Mouse (Mus musculus) liver, embryonic 13.5 days (tissue): Measurements from ENCODE around the gene Sf1. TPM values are rescaled to one million over a fixed set of nuclear protein-coding genes. Genes with fewer than 3 reads are reported as not detected.

Source experiments
- ATAC-seq: fragments of 200-750 bp; cut with Nextera tagmentation; 2 replicates; pipeline ENCODE4 v1.8.0; 2017; ENCODE audit warnings: low read depth, mild to moderate bottlenecking, moderate number of reproducible peaks, moderate library complexity
- DNase-seq: peaks from one replicate; pipeline ENCODE4 v3.0.0; 2022
- H3K27ac ChIP-seq: fragments of 300-500 bp; sonication (generic); 2 replicates; pipeline ENCODE4 v1.5.1; 2015; ENCODE audit warnings: moderate library complexity, mild to moderate bottlenecking, inconsistent platforms
- H3K27me3 ChIP-seq: fragments of 300-500 bp; sonication (generic); 2 replicates; pipeline ENCODE4 v1.6.1; 2015; ENCODE audit warnings: mild to moderate bottlenecking, inconsistent platforms
- H3K36me3 ChIP-seq: fragments of 300-500 bp; sonication (generic); 2 replicates; pipeline ENCODE4 v1.6.1; 2015; ENCODE audit warnings: mild to moderate bottlenecking, inconsistent platforms
- H3K4me1 ChIP-seq: fragments of 300-500 bp; sonication (generic); replicated peaks from 2 replicates; pipeline ENCODE4 v1.6.1; 2015; ENCODE audit warnings: inconsistent platforms
- H3K4me2 ChIP-seq: fragments of 300-500 bp; sonication (generic); 2 replicates; pipeline ENCODE4 v1.6.1; 2015; ENCODE audit warnings: inconsistent platforms, mild to moderate bottlenecking, moderate library complexity
- H3K4me3 ChIP-seq: fragments of 300-500 bp; sonication (generic); replicated peaks from 2 replicates; pipeline ENCODE4 v1.5.1; 2015; ENCODE audit warnings: mild to moderate bottlenecking, inconsistent platforms
- H3K9ac ChIP-seq: fragments of 300-500 bp; sonication (generic); 2 replicates; pipeline ENCODE4 v1.6.1; 2015; ENCODE audit warnings: mild to moderate bottlenecking, inconsistent platforms
- H3K9me3 ChIP-seq: fragments of 300-500 bp; sonication (generic); replicated peaks from 2 replicates; pipeline ENCODE4 v1.6.1; 2016; ENCODE audit warnings: inconsistent platforms
- WGBS: fragments of 180-500 bp; shearing (Covaris S2); methylation state at CpG from one replicate; pipeline ENCODE4 v1.1.7; 2015; ENCODE audit not compliant: insufficient replicate concordance; 5-methylcytosine and 5-hydroxymethylcytosine counted together
- polyA plus RNA-seq: library from polyadenylated mRNA; unstranded; fragments of >200 nt; fragmentation: Nextera tagmentation; extraction: Ambion mirVana; gene quantifications from 2 replicates; pipeline ENCODE4 v1.2.1, GENCODE M21; 2015

Sf1 gene
- polyA plus RNA-seq, 1 experiment from 2014 or later, result 68.4 TPM

DNA sequence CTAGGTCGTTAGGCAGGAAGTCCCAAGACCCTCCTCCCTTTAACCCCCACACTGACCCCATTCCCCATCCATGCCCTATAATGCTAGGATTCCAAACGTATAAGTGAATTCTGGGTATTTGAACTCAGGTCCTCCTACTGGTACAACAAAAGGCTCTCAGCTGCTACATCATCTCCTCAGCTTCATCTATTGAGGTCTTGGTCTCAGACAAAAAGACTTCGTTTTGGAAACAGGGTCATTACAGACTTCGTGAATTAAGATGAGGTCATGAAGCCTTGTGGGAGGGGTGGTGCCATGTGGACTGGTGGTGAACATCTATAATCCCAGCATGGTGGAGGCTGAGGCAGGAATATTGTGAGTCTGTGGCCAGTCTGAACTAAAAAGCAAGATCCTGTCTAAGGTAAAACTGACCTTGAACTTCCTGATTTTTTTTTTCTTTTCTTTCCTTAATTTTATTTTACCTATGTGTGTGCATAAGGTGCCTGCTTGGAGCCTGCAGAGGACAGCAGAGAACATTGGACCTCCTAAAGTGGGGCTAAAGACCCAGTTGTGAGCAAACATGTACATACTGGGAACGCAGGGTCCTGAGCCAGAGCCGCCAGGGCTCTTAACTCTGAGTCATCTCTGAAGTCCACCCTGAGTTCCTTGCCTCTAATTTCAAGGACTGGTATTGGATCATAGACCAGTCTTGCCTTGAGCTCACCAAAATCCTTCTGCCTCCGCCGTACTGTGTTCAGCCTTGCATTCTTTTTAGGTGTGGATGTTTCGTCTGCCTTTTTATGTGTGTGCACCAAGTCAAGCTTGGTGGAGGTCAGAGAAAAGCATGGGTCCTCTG is 29.5 kb upstream of the Sf1 start:
- WGBS, result 62% methylated on average over 9 of the region's 9 CpGs
- Histone ChIP-seq H3K4me3 (peak overlapping the region; percentile 83), H3K4me1 (peaks cover 53% of the 10 kb centered on the region), H3K9me3 (no peaks in the 10 kb centered on the region), H3K9ac (peak overlapping the region; percentile 92), H3K27me3 (no peaks in the 10 kb centered on the region), H3K4me2 (peak overlapping the region; percentile 98), H3K27ac (peak overlapping the region; percentile 79), H3K36me3 (peaks cover 24% of the 10 kb centered on the region)
- ATAC-seq, result peak; percentile 3; the same call in 1 of the 2 replicates
- DNase-seq, result no peak

- peak; percentile 88 for ATAC-seq
Observed at GRCm38 (mm10) chr19:6334673-6335457, 28.6 kb upstream of the Sf1 start, which contains the start of gene Men1. Gene Men1, plus strand, starts transcription at chr19:6334979.

DNA sequence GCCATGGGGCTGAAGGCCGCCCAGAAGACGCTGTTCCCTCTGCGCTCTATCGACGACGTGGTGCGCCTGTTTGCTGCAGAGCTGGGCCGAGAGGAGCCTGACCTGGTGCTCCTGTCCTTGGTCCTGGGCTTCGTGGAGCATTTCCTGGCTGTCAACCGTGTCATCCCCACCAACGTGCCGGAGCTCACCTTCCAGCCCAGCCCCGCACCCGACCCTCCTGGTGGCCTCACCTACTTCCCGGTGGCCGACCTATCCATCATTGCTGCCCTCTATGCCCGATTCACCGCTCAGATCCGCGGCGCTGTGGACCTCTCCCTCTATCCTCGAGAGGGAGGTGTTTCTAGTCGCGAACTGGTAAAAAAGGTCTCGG is 28.0 kb upstream of the Sf1 start:
- ATAC-seq, result 0 out of 2 replicates have a peak, but pooled peaks have one; percentile 1
- Histone ChIP-seq H3K4me2 (peak overlapping the region; percentile 98), H3K27me3 (no peaks in the 10 kb centered on the region), H3K36me3 (peaks cover 35% of the 10 kb centered on the region), H3K27ac (peak overlapping the region; percentile 79), H3K4me1 (peaks cover 68% of the 10 kb centered on the region), H3K9ac (peak overlapping the region; percentile 92), H3K4me3 (peak overlapping the region; percentile 83), H3K9me3 (no peaks in the 10 kb centered on the region)
- DNase-seq, result no peak
- under 1% methylated on average over 25 of the region's 25 CpGs for WGBS

More at GRCm38 (mm10) chr19:6334673-6335457, 28.6 kb upstream of the Sf1 start, which contains the start of gene Men1:
- DNase-seq, result peak; percentile 88
- Histone ChIP-seq H3K27ac (peak within 1 kb of the TSS; percentile 79), H3K9me3 (no peaks in the 10 kb centered on the region), H3K9ac (peak within 1 kb of the TSS; percentile 92), H3K4me2 (peak within 1 kb of the TSS; percentile 98), H3K4me3 (peak within 1 kb of the TSS; percentile 83), H3K36me3 (peaks cover 33% of the 10 kb centered on the region), H3K4me1 (peaks cover 62% of the 10 kb centered on the region), H3K27me3 (no peaks in the 10 kb centered on the region)
- under 1% methylated on average over 43 of the region's 43 CpGs for WGBS

- H3K27ac ChIP-seq, result 0 out of 2 replicates have a peak overlapping the region, but pooled peaks have one; percentile 0
- H3K4me2 ChIP-seq, result peak overlapping the region; percentile 98
- ATAC-seq (no peak), DNase-seq (no peak)
- no peaks in the 10 kb centered on the region for H3K27me3 ChIP-seq
- 0 out of 2 replicates have a peak overlapping the region, but pooled peaks have one; percentile 83 for H3K4me3 ChIP-seq
- 0 out of 2 replicates have a peak overlapping the region, but pooled peaks have one; percentile 92 for H3K9ac ChIP-seq
- H3K36me3 ChIP-seq, result peaks cover 35% of the 10 kb centered on the region
- peaks cover 69% of the 10 kb centered on the region for H3K4me1 ChIP-seq
- WGBS, result 87% methylated on average over 10 of the region's 10 CpGs
- H3K9me3 ChIP-seq, result no peaks in the 10 kb centered on the region
Observed at GRCm38 (mm10) chr19:6336920-6337319, 26.6 kb upstream of the Sf1 start.

GRCm38 (mm10) chr19:6338171-6338570 is 25.3 kb upstream of the Sf1 start:
- H3K27me3 ChIP-seq, result no peaks in the 10 kb centered on the region
- H3K4me3 ChIP-seq, result no peak overlapping the region
- H3K27ac ChIP-seq, result no peak overlapping the region
- H3K36me3 ChIP-seq, result peaks cover 41% of the 10 kb centered on the region
- no peak for ATAC-seq
- WGBS, result 89% methylated on average over 7 of the region's 7 CpGs
- no peak overlapping the region for H3K4me2 ChIP-seq
- peaks cover 79% of the 10 kb centered on the region for H3K4me1 ChIP-seq
- no peak overlapping the region for H3K9ac ChIP-seq
- DNase-seq, result no peak
- H3K9me3 ChIP-seq, result no peaks in the 10 kb centered on the region

GRCm38 (mm10) chr19:6338716-6339115 is 24.8 kb upstream of the Sf1 start:
- WGBS, result 90% methylated on average over 11 of the region's 11 CpGs

DNA sequence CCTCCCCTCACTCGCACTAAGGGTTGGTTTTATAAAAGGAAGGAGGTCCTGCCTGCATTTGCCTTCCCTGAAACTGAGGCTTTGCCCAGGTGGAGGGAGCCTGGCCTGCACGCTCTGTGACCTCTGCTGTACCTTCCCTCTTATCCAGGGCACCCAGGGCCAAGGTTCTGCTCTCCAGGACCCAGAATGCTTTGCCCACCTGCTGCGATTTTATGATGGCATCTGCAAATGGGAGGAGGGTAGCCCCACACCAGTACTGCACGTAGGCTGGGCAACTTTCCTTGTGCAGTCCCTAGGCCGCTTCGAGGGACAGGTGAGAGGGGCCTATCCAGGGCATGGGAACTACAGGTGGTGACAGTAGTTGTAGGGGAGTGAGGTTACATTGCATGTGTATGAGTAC is 24.3 kb upstream of the Sf1 start:
- H3K36me3 ChIP-seq, result peaks cover 46% of the 10 kb centered on the region
- ATAC-seq, result no peak
- DNase-seq, result no peak
- H3K9ac ChIP-seq, result 0 out of 2 replicates have a peak overlapping the region, but pooled peaks have one; percentile 28
- no peaks in the 10 kb centered on the region for H3K9me3 ChIP-seq
- no peak overlapping the region for H3K27ac ChIP-seq
- H3K4me1 ChIP-seq, result peaks cover 81% of the 10 kb centered on the region
- 87% methylated on average over 6 of the region's 6 CpGs for WGBS
- no peak overlapping the region for H3K4me3 ChIP-seq
- H3K4me2 ChIP-seq, result 0 out of 2 replicates have a peak overlapping the region, but pooled peaks have one; percentile 100
- H3K27me3 ChIP-seq, result no peaks in the 10 kb centered on the region

More at GRCm38 (mm10) chr19:6338716-6339115, 24.8 kb upstream of the Sf1 start:
- no peak overlapping the region for H3K4me2 ChIP-seq
- no peaks in the 10 kb centered on the region for H3K9me3 ChIP-seq
- no peak overlapping the region for H3K9ac ChIP-seq
- no peak overlapping the region for H3K4me3 ChIP-seq
- peaks cover 42% of the 10 kb centered on the region for H3K36me3 ChIP-seq
- no peaks in the 10 kb centered on the region for H3K27me3 ChIP-seq
- ATAC-seq, result no peak
- H3K4me1 ChIP-seq, result peaks cover 81% of the 10 kb centered on the region
- no peak overlapping the region for H3K27ac ChIP-seq
- no peak for DNase-seq

DNA sequence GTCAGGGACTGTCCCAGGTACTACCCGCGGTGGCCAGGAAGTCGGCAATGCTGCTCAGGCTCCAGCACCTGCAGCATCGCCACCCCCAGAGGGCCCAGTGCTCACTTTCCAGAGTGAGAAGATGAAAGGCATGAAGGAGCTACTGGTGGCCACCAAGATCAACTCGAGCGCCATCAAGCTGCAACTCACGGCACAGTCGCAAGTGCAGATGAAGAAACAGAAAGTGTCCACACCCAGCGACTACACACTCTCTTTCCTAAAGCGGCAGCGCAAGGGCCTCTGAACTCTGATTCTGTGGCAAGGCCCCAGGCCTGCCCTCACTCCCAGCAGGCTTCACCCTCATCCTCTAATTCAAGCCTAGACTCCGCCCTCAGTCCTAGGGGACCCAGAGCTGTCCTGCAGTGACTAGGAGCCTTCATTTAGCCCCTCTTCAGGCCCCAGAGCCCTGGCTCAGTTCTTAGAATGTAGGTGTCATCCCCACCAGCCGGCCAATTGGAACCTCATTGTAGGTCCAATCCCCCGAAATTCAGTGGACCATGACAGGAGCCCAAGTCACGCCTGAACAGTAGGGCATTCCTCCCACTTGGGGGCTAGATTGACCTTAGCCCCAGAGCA is 23.5 kb upstream of the Sf1 start:
- Histone ChIP-seq H3K36me3 (peaks cover 53% of the 10 kb centered on the region), H3K9ac (peak overlapping the region; percentile 59), H3K4me3 (peak overlapping the region; percentile 81), H3K4me2 (peak overlapping the region; percentile 100), H3K9me3 (no peaks in the 10 kb centered on the region), H3K27me3 (no peaks in the 10 kb centered on the region), H3K4me1 (peaks cover 76% of the 10 kb centered on the region), H3K27ac (peak overlapping the region; percentile 83)
- peak; percentile 4; the same call in 1 of the 2 replicates for ATAC-seq
- peak; percentile 49 for DNase-seq
- WGBS, result 36% methylated on average over 15 of the region's 15 CpGs

DNA sequence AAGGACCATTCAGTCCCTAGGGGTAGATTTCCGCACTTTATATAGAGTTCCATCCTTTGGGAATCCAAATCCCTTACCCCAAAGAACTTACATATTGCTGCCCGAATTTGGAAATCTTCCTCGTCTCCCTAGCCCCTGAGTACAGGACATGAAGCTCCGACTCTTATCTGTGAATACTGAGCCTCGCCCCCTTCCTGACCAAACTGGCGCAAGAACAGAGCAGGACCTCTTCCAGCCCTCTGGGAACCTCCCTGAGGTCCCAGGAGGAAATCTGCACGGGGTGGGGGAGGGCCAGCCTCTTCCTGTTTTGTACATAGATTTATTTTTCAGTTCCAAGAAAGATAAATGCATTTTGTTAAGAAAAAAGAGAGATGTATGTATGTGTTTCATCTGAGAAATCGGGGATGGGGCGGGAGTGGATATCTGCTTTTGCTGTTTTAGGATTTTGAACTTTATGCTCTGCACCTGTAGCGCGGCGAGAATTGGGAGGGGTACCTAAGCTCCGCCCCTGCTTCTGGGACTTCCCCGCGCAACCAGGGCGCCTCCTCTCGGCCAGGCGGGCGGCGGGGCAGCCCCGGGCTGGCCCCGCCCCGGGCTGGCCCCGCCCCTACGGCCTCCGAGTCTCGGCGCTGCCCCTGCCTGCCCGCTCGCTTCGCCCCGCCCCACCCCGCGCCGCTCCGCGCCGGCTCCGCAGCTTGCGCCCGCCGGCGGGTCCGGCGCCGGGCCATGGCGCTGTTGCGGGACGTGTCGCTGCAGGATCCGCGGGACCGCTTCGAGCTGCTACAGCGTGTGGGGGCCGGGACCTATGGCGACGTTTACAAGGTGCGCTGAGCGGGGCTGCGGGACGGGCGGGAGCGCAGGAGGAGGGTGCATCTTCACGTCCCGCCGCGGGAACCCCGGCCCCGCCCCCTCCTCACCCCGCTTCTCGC is 22.7 kb upstream of the Sf1 start, which contains the start of gene Map4k2:
Gene Map4k2, plus strand, starts transcription at position 612 of the 929 bp plus-strand sequence.
- peaks cover 78% of the 10 kb centered on the region for H3K4me1 ChIP-seq
- WGBS, result 1% methylated on average over 72 of the region's 72 CpGs
- H3K9ac ChIP-seq, result peak within 1 kb of the TSS; percentile 87
- no peaks in the 10 kb centered on the region for H3K9me3 ChIP-seq
- peak within 1 kb of the TSS; percentile 100 for H3K4me2 ChIP-seq
- peak; percentile 88 for ATAC-seq
- DNase-seq, result peak; percentile 81
- peaks cover 60% of the 10 kb centered on the region for H3K36me3 ChIP-seq
- peak within 1 kb of the TSS; percentile 83 for H3K27ac ChIP-seq
- peak within 1 kb of the TSS; percentile 81 for H3K4me3 ChIP-seq
- H3K27me3 ChIP-seq, result no peaks in the 10 kb centered on the region
